Mouse (Mus musculus) retina, postnatal 1 day (tissue): ENCODE data around the gene Ddx19a.
"Not testable (repeated sequence)": the region's sequence is repeated elsewhere in the genome, so short reads cannot be mapped to it uniquely, and the experiment has no call there.

ENCODE experiments used
- DNase-seq: peaks from one replicate; pipeline ENCODE4 v3.0.0-alpha.2; 2012

Ddx19a gene

DNA sequence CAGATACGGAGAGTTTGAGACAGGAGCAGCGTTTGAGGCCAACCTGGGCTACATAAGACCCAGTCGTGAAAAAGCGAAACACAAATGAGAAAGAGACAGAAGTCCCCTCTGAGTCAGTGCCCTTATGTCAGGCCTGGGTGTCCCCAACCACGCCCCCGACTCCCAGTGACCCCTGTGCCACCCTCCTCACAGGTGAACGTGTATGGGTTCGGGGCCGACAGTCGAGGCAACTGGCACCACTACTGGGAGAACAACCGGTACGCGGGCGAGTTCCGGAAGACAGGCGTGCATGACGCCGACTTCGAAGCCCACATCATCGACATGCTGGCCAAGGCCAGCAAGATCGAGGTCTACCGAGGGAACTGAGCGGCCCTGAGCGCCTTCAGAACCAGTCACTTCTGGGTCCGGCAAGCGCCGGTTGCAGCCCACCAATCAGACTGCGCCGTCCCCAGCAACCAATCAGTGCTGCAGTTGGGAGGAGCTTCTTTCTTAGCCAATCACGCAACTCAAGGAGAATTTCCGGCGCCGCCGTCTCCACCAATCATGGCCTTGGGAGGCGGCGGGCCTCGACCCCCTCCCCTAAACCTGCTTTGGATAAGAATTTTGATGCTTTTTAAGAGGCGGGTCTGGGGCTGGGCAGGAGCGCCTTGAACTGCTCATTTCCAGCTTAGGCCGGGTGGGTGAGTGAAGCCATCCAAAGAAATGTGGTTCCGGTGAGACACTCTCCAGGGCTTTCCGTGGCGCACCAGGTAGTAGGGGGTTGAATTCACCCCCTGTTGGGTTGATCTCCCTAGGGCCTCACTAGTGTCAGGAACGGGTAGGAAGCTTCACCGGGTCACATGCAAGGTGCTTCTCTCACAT, 27.5 kb downstream of the Ddx19a start:
- DNase-seq: peak; percentile 97

DNA sequence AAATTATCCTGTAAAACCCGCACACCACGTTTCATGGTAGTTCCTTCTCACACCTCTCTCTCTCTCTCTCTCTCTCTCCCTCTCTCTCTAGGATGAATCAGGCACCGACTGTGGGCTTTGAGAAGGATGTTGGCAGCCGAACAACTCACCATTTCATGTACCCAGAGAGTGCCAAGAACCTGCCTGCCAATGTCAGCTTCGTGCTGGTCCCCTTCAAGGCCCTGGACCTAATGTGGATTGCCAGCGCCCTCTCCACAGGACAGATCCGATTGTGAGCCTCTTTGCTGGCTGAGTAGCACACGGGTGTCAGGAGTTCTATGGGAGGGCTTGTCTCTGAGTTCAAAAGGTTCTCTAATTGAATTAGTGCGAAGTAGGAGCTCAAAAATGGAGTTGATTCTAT, 30.3 kb downstream of the Ddx19a start:
- no peak for DNase-seq

DNA sequence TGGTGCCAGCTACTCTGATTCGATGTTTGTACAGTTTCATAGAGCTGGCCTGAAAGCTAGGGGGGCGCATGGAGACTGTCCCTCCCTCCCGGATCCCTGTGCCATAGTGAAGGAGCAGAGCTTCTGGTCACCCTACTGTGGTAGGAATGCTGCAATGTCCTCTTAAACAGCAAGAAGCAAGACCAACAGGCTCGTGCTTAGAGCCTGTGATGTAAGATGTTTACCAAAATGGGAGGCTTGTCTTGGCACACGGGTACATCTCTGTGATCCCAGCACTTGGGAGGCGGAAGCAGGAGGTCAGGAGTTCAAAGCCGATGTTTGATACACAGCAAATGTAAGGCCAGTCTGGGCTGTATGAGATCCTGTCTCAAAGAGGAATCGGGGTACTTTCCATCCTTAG, 31.0 kb downstream of the Ddx19a start:
- DNase-seq: no peak

DNA sequence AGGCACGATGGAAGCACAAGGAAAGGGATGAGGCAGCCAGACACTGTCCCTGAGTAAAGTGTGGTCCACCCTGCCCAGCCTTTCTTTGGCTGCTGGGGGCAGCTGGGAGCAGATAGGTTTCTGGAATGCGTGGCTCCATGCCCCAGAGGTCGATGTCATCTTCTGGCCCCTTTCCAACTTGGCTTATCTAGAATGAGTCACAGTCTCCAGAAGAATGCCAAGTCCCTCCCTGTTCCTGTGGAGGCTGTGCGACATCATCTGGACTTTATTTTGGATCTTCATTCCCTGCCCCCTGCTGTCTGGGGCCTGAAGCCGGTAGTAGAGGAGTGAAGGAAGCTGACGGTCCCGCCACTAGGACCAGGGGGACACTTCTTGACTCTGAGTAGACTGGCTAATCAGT, 32.0 kb downstream of the Ddx19a start:
- DNase-seq: peak; percentile 66

DNA sequence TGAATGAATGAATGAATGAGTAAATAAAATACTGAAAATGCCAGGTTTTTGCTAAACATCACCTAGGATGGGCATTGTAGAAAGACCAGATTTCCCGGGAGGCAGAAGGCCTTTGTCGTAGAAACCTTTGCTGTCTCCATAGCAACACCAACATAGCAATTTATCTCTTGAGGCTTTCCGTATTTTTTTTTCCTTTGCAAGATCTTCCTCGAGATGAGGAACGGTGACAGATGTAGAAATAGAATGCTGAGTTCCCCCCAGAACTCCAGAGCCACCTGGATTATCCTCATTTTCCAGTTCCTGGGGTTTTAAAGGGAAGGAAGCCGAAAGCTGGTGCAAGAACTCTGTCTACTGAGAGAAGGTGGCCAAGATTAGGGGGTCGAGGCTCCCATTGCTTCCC, 32.9 kb downstream of the Ddx19a start:
- no peak for DNase-seq

DNA sequence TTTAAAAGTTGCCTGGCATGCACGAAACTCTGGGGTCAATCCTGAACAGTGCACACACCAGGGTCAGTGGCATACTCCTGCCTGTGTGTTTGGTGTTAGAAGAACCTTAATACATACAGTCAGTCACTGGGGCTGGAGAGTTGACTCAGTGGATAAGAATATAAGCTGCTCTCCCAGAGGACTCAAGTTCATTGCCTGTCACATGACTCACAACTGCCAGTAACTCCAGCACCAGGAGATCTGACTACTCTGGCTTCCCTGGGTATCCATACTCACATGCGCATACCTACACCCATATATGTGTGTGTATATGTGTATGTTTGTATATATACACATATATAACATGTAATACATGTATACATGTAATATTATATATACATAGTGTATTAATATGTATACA, 34.5 kb downstream of the Ddx19a start:
- DNase-seq: no peak

DNA sequence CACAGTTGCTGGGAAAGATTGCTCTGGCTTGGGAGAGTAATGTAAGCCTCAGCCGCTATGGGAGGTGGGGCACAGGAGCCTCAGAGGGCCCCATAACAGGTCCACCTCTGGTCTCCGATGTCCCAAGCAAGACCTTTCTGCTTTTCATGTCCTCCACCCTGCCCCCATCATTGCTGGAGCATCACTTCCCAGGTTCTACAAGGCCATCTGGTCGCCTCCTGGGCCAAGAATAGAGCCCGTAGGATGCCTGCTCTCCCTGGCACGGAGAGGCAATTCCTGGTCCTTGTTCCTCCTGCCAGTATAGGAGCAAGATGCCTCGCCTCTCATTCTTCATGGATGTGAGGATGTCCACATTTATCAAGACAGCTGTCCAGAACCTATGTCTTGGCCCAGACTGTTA, 37.7 kb downstream of the Ddx19a start:
- DNase-seq: no peak

DNA sequence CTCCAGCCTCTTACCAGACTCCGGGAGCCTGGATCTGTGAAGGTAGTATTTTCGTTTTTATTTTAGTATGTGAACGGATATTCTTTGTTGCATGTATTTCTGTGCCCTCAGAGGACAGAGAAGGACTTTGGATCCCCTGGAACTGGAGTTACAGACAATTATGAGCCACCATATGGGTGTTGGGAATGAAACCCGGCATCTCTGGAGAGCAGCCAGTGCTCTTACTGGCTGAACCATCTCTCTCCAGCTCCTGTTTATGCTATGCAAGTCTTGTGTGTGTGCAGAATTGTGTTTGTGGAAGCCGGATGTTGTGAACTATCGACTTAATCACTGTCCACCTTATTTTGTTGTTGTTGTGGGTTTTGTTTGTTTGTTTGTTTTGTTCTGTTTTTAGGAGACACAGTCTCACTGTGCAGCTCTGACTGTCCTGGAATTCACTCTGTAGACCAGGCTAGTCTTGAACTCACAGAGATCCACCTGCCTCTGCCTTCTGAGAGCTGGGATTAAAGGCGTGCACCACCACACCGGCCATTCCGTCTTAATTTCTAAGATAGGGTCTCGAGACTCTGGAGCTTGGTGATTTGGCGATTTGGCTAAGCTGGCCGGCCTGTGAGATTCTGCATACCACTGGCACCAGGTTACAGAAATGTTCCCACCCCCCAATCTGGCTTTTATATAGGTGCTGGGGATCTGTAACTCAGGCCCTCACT, 38.4 kb downstream of the Ddx19a start:
- DNase-seq: no peak

DNA sequence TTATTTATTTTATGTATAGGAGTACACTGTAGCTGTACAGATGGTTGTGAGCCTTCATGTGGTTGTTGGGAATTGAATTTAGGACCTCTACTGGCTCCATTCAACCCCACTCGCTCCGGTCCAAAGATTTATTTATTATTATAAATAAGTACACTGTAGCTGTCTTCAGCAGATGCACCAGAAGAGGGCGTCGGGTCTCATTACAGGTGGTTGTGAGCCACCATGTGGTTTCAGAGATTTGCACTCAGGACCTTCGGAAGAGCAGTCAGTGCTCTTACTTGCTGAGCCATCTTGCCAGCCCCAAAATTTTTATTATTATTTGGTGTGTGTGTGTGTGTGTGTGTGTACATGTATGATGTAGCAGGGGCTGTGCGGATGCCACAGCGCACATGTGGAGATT, 39.0 kb downstream of the Ddx19a start:
- DNase-seq: not testable (repeated sequence)

DNA sequence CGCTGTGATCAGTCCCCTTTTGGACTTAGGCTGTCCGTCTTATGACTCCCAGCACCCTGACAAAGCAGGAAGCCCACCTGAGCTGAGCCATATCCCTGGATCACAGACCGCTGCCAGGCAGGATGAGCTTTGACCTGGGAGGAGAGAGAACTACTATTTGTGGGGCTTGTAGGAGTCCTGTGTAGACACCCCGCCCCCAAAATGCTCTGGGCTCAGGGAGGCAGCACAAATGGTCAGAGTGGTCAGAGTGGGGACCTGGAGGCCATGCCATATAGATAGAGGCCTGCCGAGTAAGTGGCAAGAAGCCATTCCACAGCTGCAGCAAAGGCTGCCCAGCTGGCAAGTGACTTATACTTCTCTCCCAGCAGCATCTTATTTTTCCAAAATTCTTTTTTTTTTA, 39.5 kb downstream of the Ddx19a start:
- no peak for DNase-seq

DNA sequence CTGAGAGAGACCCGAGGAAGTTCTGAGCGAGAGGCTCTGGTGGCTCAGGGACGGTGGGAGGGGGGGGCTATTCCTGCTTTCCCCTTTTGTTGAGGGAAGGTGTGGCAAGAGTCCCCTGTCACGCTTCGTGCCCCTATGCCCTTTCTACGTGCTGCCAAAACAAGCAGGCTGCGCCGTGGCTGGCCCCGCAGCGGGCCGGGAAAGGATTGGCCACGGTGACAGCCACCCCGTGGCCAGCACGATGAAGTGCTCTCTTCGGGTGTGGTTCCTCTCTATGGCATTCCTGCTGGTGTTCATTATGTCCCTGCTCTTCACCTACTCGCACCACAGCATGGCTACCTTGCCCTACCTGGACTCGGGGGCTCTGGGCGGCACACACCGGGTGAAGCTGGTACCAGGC, 40.1 kb downstream of the Ddx19a start:
- DNase-seq: no peak

DNA sequence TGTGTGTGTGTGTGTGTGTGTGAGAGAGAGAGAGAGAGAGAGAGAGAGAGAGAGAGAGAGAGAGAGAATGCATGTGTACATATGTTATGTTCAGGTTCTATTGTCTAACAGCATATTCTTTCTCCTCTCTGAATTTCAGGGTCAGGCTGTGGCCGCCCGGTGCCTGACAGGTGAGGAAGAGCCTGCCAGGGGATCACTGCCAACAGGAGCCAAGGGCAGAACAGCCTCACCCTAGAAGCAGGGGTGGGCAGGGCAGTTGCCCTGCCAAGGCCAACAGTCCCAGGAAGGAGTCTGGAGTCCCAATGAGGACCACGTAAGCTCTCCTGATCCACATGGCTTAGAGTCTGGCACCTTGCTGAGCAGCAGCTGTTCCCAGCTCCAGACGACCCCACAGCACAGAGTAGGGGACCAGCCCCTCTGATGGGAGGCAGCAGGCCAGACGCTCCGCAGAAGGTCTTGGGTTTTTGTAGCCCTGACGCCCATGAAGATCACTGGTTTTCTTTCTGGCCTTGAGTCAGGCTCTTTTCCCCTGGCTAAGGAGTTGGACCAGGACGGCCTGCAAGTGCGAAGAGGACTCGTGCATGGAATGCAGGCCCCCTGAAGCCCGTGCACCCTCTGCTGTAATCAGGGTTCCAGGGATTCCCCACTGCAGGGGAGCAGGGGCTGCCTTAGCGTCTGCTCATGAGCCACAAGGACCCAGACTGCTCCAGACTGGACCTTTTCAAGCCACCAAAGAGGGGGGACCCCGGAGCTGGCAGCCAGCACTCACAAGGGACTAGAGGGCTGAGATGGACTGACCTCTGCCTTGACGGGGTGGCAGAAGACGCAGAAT, 40.8 kb downstream of the Ddx19a start:
- peak; percentile 19 for DNase-seq

DNA sequence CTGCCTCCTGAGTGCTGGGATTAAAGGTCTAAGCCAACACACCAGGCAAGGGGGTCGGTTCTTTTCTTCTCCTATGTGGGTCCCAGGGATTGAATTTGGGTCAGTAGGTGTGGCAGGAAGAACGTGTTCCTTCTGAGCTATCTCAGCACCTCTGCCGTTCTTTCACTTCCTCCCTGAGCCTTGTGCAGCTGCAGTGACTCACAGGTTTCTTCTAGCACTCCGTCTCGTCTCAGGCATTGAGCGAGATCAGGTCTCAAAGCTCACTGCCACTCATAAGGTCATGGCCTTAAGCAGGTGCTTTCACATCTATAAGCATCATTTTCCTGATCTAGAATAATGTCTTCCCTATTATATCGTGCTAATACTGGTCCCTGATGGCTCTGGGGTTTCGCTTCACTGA, 42.8 kb downstream of the Ddx19a start:
- DNase-seq: no peak

DNA sequence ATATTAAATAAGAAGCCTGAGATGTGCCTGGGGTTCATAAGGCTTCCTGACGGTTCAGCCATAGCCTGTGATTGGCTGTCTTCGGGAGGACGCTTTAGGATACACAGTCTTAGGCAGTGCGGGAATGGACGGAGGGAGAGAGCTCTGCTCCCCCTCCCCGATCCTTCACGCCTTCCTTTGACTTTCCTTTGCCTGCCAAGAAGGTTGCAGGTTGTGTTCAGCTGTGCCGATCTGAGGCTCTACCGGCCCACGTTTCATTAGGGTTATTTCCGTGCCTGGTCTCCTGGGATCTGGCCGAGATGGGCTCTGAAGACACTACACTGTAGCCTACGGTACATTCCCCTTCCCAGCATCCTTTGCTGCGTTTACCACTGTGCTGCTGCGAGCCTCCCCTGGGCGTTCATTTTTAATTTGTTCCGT, 47.5 kb downstream of the Ddx19a start:
- peak; percentile 13 for DNase-seq

DNA sequence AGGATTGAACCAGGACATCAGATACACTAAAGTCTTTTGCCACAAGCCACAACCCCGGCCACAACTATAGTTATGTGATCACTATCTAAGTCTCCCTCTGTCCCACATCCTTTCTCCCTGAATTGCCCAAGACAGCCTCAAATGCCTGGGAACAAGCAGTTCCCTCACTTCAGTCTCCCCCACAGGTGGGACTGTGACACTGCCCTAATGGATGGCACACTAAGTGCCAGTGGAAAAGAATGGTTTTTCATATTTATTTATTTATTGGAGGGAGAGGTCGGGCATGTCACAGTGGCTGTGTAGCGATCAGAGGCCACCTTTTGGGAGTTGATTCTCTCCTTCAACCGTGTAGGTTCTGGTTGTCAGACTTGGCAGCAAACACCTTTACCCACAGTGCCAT, 51.9 kb downstream of the Ddx19a start:
- DNase-seq: no peak

DNA sequence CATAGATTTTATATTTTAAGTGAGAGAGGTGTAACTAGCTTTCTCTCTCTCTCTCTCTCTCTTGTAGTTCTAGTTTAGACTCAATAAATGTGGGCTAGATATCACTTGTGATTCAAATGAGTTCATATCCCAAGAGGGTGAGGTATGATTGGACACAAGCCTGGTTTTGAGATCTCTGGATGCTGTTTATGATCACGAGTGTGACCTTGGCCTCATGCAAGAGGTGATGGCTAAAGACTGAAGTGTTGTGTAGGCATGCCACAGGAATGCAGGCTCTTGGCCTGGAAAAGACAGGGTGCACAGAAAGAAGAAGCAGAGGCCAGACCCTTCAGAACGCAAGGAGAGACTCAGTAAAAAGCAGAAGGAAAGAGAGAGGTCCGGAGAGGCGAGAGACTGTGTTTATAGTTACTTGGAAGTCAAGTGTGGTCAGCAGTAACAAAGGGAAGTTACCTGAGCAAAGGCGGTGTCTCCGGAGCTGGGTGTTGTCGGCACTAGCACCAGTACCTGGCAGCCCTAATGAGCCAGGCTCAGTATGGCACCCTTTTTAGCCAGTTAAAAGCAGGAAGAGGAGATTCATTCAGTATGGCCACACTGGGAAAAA, 53.2 kb downstream of the Ddx19a start:
- no peak for DNase-seq

DNA sequence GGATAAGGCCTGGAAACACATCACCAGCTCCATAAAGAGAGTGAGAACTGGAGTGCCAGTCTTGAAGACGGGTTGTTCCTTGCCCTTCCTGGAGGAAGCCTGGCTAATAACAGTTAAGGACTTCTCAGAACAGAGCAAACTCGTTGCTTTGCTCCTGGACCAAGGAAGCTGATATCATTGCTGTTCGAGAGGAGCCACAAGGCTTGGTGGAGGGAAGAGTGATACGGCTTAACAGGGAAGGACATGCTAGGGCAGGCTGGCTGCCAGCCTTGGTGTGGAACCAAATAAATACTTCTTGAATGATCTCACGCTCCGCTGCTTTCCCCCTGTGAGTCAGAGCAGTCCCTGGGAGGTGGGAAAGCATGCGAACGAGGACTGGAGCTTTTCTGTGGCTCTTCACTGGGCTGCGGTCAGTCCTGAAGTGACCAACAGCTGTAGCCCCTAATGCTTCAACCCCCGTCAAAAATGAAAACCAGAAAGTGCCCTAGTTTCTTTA, 56.1 kb downstream of the Ddx19a start:
- peak; percentile 69 for DNase-seq

DNA sequence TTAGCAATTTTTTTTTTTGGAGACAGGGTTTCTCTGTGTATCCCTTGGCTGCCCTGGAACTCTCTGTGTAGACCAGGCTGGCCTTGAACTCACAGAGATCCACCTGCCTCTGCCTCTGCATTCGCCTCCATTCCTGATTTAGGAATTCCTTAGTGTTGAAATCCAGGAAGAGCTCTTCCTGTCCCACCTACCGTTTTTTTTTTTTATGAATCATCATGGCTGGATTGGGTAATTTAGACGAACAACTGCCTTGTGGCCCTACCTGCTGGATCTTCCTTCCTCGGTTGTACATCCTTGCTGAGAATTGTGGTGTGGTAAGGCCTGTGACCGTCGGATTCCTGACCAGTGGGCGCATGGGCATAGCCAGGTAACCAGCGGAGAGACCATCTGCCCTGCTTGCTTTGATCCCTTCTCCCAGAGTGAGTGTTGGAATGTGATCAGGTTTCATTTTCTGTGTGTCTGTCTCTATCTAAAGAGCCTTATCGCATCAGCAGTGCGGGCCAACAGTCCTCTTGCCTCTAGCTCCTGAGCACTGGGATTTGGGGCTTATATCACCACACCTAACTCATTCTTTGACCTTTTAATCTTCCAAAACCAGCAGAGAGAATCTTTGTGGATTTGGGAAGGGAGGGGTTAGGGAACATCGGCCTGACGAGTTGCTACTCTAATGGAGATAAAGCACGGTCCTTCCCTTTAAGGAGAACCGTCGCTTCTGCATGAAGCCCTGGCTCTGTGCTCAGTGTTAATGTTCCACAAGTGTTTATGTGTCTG, 56.7 kb downstream of the Ddx19a start:
- DNase-seq: no peak

DNA sequence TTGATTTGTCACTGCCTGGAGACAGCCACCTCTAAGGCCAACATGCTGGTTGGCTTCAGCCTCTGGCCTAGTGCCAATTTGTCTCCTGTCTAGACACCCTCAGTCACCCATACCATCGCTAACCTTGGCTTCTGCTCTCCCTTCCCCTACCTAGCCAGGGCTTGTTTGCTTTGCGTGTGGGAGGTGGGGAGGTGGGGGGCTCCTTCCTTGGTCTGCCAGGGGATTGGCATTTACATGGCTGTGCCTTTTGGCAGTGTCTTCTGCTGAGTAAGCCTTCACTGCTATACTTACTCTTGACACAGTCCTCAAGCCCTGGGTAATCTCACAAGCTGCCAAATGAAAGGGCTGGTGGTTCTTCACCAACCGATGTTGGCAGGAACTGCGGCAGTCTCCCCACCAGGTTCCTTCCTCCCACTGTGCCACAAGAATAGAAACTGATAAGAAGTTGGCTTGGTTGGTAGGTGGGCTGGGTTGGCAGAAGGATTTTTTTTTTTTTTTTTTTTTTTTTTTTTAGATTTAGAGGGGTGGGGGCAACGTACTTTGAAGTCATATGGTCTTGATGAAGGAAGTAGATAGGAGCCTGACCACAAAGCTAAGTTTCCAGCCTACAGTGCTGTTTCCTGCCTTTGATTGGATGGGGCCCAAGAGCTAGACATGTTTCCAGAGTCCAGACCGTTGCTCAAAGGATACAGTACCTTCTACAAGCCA, 58.6 kb downstream of the Ddx19a start:
- no peak for DNase-seq

DNA sequence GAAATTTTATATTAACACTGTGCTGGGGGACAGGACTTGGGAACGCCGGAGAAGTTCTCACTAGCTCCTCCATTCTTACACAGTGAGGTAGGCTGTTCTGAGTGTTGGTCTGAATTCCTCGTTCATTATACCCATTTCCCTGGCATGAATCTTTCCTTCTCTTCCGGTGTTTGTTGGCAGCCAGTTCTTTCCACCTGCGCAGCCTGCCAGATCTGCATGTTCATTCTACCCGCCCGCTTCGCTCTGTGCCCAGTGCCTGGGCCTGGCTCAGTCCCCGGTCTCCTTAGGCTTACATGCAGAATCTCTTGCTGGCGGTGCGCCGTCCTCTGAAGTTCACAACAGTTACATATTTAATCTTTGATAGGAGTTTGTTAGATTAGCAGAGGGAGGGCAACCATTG, 61.4 kb downstream of the Ddx19a start:
- no peak for DNase-seq

DNA sequence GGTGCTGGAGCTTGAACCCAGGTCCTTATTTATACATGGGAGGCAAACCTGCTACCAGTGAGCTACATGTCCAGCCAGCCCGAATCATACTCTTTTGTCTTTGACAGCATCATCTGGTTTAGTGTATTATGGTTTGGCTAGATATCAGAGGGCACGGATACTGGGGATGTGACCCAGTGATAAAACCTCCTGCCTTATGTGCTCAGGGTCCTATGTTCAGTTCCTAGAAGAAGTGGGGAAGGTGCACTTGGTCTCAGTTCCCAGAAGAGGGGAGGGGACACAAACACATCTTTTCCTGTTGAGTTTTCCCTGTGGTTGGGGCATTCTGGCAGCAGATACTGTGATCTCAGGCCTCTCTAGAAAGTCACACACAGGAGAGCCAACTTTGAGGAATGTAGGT, 64.3 kb downstream of the Ddx19a start:
- no peak for DNase-seq
